Mouse (Mus musculus) kidney, embryonic 14.5 days (tissue): ENCODE results near the gene Fam104a. TPM values are rescaled to one million over a fixed set of nuclear protein-coding genes. Genes with fewer than 3 reads are reported as not detected.

ENCODE experiments used
- ATAC-seq: fragments of 200-750 bp; cut with Nextera tagmentation; 2 replicates; pipeline ENCODE4 v1.8.0; 2017; ENCODE audit warnings: moderate number of reproducible peaks, mild to moderate bottlenecking, moderate TSS enrichment, moderate library complexity; ENCODE audit not compliant: low FRiP score, low TSS enrichment
- H3K27ac ChIP-seq: fragments of 300-500 bp; sonication (generic); 2 replicates; pipeline ENCODE4 v1.5.1; 2014; ENCODE audit warnings: low read depth, mild to moderate bottlenecking, low read length, moderate library complexity, mixed read lengths
- H3K27me3 ChIP-seq: fragments of 300-500 bp; sonication (generic); 2 replicates; pipeline ENCODE4 v1.6.1; 2014; ENCODE audit warnings: mild to moderate bottlenecking, low read length; ENCODE audit not compliant: control insufficient read depth, insufficient read depth
- H3K36me3 ChIP-seq: fragments of 300-500 bp; sonication (generic); 2 replicates; pipeline ENCODE4 v1.6.1; 2014; ENCODE audit warnings: low read length, mixed read lengths; ENCODE audit not compliant: control insufficient read depth, insufficient read depth
- H3K4me1 ChIP-seq: fragments of 300-500 bp; sonication (generic); 2 replicates; pipeline ENCODE4 v1.6.1; 2014; ENCODE audit warnings: low read length, mixed read lengths; ENCODE audit not compliant: control insufficient read depth, insufficient read depth
- H3K4me2 ChIP-seq: fragments of 300-500 bp; sonication (generic); replicated peaks from 2 replicates; pipeline ENCODE4 v1.6.1; 2014; ENCODE audit warnings: low read depth, mild to moderate bottlenecking, low read length
- H3K4me3 ChIP-seq: fragments of 300-500 bp; sonication (generic); 2 replicates; pipeline ENCODE4 v1.5.1; 2014; ENCODE audit warnings: mild to moderate bottlenecking, low read length
- H3K9ac ChIP-seq: fragments of 300-500 bp; sonication (generic); 2 replicates; pipeline ENCODE4 v1.6.1; 2014; ENCODE audit warnings: low read depth, mild to moderate bottlenecking, low read length, moderate library complexity
- H3K9me3 ChIP-seq: fragments of 300-500 bp; sonication (generic); 2 replicates; pipeline ENCODE4 v1.6.1; 2016; ENCODE audit warnings: low read length; ENCODE audit not compliant: control insufficient read depth
- WGBS: fragments of 180-500 bp; shearing (Covaris S2); extraction: QIAGEN DNeasy Blood & Tissue Kit; methylation state at CpG from one replicate; pipeline ENCODE4 v1.1.7; 2014; 5-methylcytosine and 5-hydroxymethylcytosine counted together
- polyA plus RNA-seq: library from polyadenylated mRNA; unstranded; fragments of >200 nt; fragmentation: Nextera tagmentation; extraction: Ambion mirVana; gene quantifications from 2 replicates; pipeline ENCODE4 v1.2.1, GENCODE M21; 2014

The Fam104a gene
- polyA plus RNA-seq, 1 experiment from 2014 or later, result 49.8 TPM

DNA sequence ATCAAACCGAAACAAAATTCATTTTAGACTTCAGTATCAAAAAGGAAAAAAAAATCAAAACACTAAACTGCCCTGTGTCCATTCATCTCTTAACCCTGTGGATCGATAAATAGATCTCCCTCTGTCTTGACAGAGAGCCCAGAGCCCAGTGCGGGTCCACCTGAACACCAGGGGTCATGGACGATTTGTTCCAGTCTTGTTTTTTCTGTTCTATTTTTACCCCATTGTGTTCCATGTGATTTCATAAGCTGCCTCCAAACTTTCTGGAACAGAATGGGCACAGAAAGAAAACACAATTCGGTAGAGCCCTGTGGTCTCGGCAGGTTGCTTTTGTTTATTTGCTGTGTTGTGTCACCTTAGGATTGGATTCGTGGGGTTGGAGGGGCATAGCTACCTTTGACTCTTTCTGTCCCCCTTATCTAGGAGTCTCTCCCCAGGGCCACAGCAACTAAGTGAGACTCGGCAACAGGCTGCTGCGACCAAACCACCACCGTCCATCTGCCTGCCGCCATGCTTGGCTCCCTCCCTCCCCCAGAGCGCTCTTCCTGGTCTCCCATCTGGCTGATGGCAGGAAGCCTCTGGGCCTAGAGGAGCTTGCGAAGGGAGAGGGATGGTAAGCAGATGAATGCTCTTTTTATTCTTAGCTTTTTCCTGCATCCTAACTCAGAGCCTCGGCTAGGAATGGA lies 38.6 kb upstream of the Fam104a start:
- H3K4me2 ChIP-seq, result no peak overlapping the region
- WGBS, result 64% methylated on average over 14 of the region's 14 CpGs
- H3K27me3 ChIP-seq, result no peaks in the 10 kb centered on the region
- no peak overlapping the region for H3K27ac ChIP-seq
- H3K36me3 ChIP-seq, result peaks cover 20% of the 10 kb centered on the region
- H3K4me1 ChIP-seq, result peaks cover 21% of the 10 kb centered on the region
- H3K9ac ChIP-seq, result no peak overlapping the region
- ATAC-seq, result no peak
- H3K9me3 ChIP-seq, result no peaks in the 10 kb centered on the region
- no peak overlapping the region for H3K4me3 ChIP-seq

GRCm38 (mm10) chr11:113717767-113718424 lies 33.9 kb upstream of the Fam104a start:
- Histone ChIP-seq H3K27ac (no peak overlapping the region), H3K4me1 (peaks cover 4% of the 10 kb centered on the region), H3K9me3 (no peaks in the 10 kb centered on the region), H3K4me2 (no peak overlapping the region), H3K27me3 (no peaks in the 10 kb centered on the region), H3K4me3 (no peak overlapping the region), H3K9ac (no peak overlapping the region), H3K36me3 (no peaks in the 10 kb centered on the region)
- ATAC-seq, result no peak
- 35% methylated on average over 16 of the region's 16 CpGs for WGBS

GRCm38 (mm10) chr11:113716132-113716531 lies 32.2 kb upstream of the Fam104a start:
- no peaks in the 10 kb centered on the region for H3K9me3 ChIP-seq

GRCm38 (mm10) chr11:113715078-113715674 lies 31.2 kb upstream of the Fam104a start:
- no peaks in the 10 kb centered on the region for H3K27me3 ChIP-seq
- no peak overlapping the region for H3K9ac ChIP-seq
- no peak overlapping the region for H3K4me2 ChIP-seq
- 77% methylated on average over 7 of the region's 7 CpGs for WGBS
- H3K4me1 ChIP-seq, result peaks cover 7% of the 10 kb centered on the region
- H3K4me3 ChIP-seq, result no peak overlapping the region
- H3K27ac ChIP-seq, result no peak overlapping the region
- peak; percentile 22; the same call in 1 of the 2 replicates for ATAC-seq
- H3K9me3 ChIP-seq, result no peaks in the 10 kb centered on the region
- no peaks in the 10 kb centered on the region for H3K36me3 ChIP-seq

More at GRCm38 (mm10) chr11:113716132-113716531, 32.2 kb upstream of the Fam104a start:
- Histone ChIP-seq H3K4me1 (no peaks in the 10 kb centered on the region; the same call in 1 of the 2 replicates), H3K27ac (no peak overlapping the region), H3K4me2 (no peak overlapping the region), H3K4me3 (no peak overlapping the region), H3K27me3 (no peaks in the 10 kb centered on the region), H3K9ac (no peak overlapping the region), H3K36me3 (no peaks in the 10 kb centered on the region)
- ATAC-seq, result no peak
- WGBS, result 90% methylated on average over 2 of the region's 2 CpGs

DNA sequence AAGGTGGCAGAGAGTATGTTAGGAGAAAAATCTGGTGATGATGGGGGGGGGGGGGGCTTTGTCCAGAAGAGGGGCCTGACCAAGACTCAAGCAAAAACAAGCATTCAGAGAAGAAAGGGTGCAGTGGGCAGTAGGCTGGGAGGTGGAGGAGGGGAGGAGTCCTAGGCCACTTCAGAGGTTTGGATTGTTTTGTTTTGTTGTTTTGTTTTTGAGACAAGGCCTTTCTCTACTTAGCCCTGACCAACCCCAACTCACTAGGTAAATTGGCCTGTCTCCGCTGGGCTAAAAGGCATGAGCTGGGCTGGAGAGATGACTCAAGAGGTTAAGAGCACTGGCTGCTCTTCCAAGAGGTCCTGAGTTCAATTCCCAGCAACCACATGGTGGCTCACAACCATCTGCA lies 27.1 kb upstream of the Fam104a start:
- peak overlapping the region; percentile 71; the same call in 1 of the 2 replicates for H3K27ac ChIP-seq
- peaks cover 19% of the 10 kb centered on the region for H3K4me1 ChIP-seq
- no peak for ATAC-seq
- no peak overlapping the region for H3K9ac ChIP-seq
- H3K36me3 ChIP-seq, result no peaks in the 10 kb centered on the region
- no peak overlapping the region for H3K4me2 ChIP-seq
- no peaks in the 10 kb centered on the region for H3K9me3 ChIP-seq
- no peaks in the 10 kb centered on the region; the same call in 1 of the 2 replicates for H3K27me3 ChIP-seq
- H3K4me3 ChIP-seq, result no peak overlapping the region
- 67% methylated on average over 1 of the region's 1 CpGs for WGBS

- WGBS, result 7% methylated on average over 10 of the region's 10 CpGs
- peaks cover 19% of the 10 kb centered on the region for H3K4me1 ChIP-seq
- no peaks in the 10 kb centered on the region for H3K36me3 ChIP-seq
- H3K4me2 ChIP-seq, result peak overlapping the region; percentile 15; the same call in 1 of the 2 replicates
- H3K27ac ChIP-seq, result peak overlapping the region; percentile 71; the same call in 1 of the 2 replicates
- no peaks in the 10 kb centered on the region; the same call in 1 of the 2 replicates for H3K27me3 ChIP-seq
- ATAC-seq, result 0 out of 2 replicates have a peak, but pooled peaks have one; percentile 8
- peak overlapping the region; percentile 54 for H3K9ac ChIP-seq
- no peaks in the 10 kb centered on the region for H3K9me3 ChIP-seq
- no peak overlapping the region for H3K4me3 ChIP-seq
Measured at GRCm38 (mm10) chr11:113710257-113710777, 26.4 kb upstream of the Fam104a start.

DNA sequence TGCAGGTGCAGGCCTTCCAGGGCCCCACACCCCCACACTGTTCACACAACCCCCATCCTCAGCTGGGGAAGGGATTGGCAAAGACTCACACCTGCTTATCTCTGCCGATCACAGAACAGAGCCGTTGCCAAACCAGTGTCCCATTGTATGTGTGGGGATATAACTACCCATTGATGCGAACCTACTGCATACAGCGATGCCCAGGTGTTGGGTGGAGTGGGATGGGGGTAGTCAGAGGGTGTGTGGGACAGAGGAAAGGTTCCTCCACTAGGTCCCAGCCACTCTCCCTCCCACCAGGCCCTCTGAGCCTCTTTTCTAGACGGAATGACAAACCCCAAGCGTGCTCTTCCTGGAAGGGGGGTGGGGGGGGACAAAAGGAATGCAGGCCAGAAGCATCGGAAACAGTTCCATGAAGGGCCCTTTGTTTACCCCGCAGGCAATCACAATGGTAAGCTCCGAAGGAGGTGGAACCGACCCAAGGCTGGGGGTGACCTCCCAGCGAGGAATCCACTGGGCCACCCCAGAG lies 25.8 kb upstream of the Fam104a start, which contains the start of gene Cpsf4l:
Gene Cpsf4l (minus strand): TSS at position 287 of the 526 bp plus-strand sequence.
- H3K4me2 ChIP-seq, result peak within 1 kb of the TSS; percentile 15; the same call in 1 of the 2 replicates
- peak; percentile 26; the same call in 1 of the 2 replicates for ATAC-seq
- WGBS, result 12% methylated on average over 11 of the region's 11 CpGs
- H3K27me3 ChIP-seq, result no peaks in the 10 kb centered on the region; the same call in 1 of the 2 replicates
- H3K27ac ChIP-seq, result peak within 1 kb of the TSS; percentile 71
- no peaks in the 10 kb centered on the region for H3K9me3 ChIP-seq
- no peak within 1 kb of the TSS for H3K4me3 ChIP-seq
- H3K36me3 ChIP-seq, result no peaks in the 10 kb centered on the region
- peaks cover 19% of the 10 kb centered on the region for H3K4me1 ChIP-seq
- H3K9ac ChIP-seq, result peak within 1 kb of the TSS; percentile 54

- Histone ChIP-seq H3K27ac (no peak overlapping the region), H3K4me2 (no peak overlapping the region), H3K36me3 (no peaks in the 10 kb centered on the region), H3K9ac (0 out of 2 replicates have a peak overlapping the region, but pooled peaks have one; percentile 19), H3K4me3 (no peak overlapping the region), H3K9me3 (no peaks in the 10 kb centered on the region), H3K27me3 (no peaks in the 10 kb centered on the region; the same call in 1 of the 2 replicates), H3K4me1 (peaks cover 19% of the 10 kb centered on the region)
- 0 out of 2 replicates have a peak, but pooled peaks have one; percentile 4 for ATAC-seq
- 21% methylated on average over 15 of the region's 15 CpGs for WGBS
Measured at GRCm38 (mm10) chr11:113709272-113709671, 25.3 kb upstream of the Fam104a start.
